Mouse (Mus musculus) liver, embryonic 13.5 days (tissue): ENCODE data around the gene Dlg3. TPM values are rescaled to one million over a fixed set of nuclear protein-coding genes. Genes with fewer than 3 reads are reported as not detected.

Experiments used
- polyA plus RNA-seq: library from polyadenylated mRNA; unstranded; fragments of >200 nt; fragmentation: Nextera tagmentation; extraction: Ambion mirVana; gene quantifications from 2 replicates; pipeline ENCODE4 v1.2.1, GENCODE M21; 2015

The Dlg3 gene
- polyA plus RNA-seq, 1 experiment from 2014 or later: 0.28 TPM

Other genes with a start within 250 kb of the Dlg3 start
- not detected in 2 replicates for gene Dgat2l6, start 242.9 kb upstream of the Dlg3 start, polyA plus RNA-seq
- not detected in 2 replicates for gene Awat1, start 195.5 kb upstream of the Dlg3 start, polyA plus RNA-seq
- gene P2ry4, start 172.9 kb upstream of the Dlg3 start, polyA plus RNA-seq: 0.13 and 0.20 TPM in 2 replicates
- not detected in 2 replicates for gene Arr3, start 162.2 kb upstream of the Dlg3 start, polyA plus RNA-seq
- gene Kif4, start 142.0 kb upstream of the Dlg3 start, polyA plus RNA-seq: 20.9 and 25.7 TPM in 2 replicates
- gene Pdzd11, start 141.2 kb upstream of the Dlg3 start, polyA plus RNA-seq: 71.8 and 74.4 TPM in 2 replicates
- 0.07 and 0.15 TPM in 2 replicates for gene Gdpd2, start 37.8 kb upstream of the Dlg3 start, polyA plus RNA-seq